Mouse (Mus musculus) kidney, postnatal 25 days (tissue): ENCODE data around the gene Dennd4b.

Experiments
- DNase-seq, 2 experiments: peaks; one replicate each; pipeline ENCODE4 v3.0.0; 2021; ENCODE audit warnings: mixed read lengths in 2 of 2

The Dennd4b gene

DNA sequence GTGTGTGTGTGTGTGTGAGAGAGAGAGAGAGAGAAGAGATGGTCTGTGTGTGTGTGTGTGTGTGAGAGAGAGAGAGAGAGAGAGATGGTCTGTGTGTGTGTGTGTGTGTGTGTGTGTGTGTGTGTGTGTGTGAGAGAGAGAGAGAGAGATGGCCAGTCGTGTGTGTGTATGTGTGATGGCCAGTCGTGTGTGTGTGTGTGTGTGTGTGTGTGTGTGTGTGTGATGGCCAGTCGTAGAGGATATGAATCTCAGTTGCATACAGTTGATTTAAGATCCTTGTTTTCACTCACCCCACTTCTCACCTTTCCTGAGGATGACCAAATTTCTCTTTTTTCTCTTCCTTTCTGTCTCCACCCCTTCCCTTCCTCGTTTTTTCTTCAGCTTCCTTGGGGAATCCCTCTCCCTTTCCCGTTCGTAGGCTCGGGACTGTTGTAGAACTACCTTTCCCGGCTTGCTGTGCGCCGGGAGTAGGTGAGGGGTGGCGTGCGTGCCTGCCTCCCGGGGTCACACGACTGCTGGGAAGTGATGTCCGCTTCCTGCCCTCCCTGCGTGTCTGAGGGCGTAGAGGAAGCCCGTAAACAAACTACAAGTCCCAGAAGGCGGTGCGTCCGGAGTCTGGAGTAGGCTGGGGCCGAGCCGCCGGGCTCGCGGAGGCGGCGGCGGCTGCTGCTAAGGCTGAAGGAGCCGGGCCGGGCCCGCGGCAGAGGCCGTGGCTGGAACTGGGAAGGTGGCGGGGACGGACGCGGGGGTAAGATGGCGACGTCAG, 11.1 kb upstream of the Dennd4b start, which contains the start of gene Crtc2:
Gene Crtc2, plus strand, starts transcription at position 511 of the 766 bp plus-strand sequence.
- DNase-seq = peak; percentile 96 to 99

DNA sequence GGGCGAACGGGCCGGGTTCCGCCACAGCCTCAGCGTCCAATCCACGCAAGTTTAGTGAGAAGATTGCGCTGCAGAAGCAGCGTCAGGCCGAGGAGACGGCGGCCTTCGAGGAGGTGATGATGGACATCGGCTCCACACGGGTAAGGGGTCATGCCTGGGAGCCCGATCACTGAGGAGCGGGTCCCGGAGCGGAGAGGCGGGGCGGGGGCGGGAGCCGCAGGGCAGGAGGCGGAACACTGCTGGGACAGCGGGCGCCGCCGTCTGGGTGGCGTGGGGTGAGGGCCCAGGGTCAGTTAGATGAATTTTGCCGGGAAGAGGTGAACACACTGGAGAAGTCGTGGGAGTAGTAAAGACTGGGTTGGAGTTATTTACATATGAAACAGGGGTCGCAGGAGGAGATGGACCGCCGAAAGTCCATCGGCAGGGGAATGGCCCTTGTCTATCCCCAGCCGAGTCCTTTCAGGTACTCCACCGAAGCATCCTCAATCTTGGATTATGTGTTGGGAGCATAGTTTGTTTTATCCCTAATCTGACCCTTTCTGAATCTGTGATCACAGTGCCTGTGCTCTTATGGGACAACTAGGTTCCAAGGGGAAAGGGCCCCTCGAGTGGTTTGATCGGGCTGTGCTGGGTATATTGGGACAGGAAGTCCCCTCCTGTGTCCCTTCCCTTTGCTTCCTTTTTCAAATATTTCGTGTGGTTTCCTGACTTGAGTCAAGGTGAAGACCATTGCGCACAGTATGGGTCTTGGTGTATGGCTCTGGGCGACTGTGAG, 10.4 kb upstream of the Dennd4b start:
- DNase-seq = peak; percentile 59 to 85

DNA sequence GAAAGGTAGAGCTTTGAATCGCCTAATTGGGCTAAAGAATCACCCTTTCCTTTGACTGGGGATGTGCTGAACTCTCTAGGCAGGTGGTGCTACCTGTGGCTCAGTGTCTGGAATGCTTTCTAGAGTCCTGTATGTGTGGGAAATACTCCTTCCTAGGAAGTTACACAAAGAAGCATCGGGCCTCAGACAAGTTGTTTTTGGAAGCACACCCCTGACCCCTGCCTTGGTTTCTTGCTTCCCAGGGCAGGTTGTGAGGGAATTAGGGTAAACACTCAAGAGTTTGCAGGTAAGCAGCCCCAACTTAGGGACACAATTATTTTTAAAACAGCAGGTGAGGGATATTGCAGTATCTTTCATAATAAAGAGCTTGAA, 9.8 kb upstream of the Dennd4b start:
- DNase-seq = peak in 1 of 2 experiments; percentile 10

DNA sequence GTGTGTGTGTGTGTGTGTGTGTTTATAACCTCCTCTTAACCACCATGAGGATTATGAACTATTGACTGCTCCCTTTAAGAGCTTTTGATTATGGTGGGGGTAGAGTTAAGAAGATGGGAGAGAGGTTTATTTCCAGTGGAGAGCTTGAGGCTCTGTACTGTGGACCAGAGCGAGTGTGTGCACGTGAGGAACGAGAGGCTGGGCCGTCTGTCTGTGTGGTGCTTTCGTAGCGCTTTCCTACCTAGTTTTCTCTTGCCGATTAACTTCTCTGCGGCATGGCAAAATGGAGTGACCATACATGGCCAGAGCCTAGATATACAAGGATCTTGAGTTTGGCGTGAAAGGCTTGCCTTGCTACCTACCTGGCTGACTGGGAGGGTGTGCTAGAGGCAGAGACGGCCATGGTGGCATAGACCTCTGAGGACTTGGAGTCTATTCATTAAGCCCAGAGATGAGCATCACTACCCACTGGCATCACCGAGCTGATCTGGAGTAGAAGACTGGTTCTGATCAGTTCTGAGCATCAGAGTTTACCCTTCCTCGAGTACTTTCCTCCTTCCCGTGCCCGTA, 9.1 kb upstream of the Dennd4b start:
- DNase-seq = peak in 1 of 2 experiments; percentile 26

DNA sequence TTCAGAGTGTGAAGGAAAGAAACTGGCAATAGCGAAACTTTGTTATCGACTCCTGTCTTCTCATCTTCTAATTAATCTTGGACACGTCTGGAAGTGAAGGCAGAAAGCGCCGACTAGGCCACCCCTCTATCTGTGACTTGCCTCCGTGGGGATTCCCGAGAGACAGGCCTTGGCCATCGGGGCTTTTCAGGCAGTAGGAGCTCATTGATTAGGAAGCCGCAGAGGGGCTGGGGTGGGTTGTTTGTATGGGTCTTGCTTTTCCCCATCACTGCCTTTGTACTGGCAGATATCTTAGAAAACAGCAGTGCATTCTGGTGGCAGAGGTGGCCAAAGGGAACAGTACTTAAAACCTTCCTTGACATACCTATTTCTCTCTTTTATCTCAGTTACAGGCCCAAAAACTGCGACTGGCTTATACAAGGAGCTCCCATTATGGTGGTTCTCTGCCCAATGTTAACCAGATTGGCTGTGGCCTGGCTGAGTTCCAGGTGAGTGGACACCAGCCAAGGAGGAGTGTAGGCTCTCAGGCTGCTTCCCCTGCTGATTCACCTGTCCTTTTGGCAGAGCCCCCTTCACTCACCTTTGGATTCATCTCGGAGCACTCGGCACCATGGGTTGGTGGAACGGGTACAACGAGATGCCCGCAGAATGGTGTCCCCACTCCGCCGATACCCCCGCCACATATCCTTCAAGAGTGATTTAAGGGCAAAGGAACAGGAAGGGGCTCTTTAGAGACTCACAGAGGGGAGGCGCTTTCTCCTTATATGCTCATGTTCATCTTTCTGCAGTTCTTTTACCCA, 8.1 kb upstream of the Dennd4b start:
- DNase-seq = peak; percentile 74 to 75

DNA sequence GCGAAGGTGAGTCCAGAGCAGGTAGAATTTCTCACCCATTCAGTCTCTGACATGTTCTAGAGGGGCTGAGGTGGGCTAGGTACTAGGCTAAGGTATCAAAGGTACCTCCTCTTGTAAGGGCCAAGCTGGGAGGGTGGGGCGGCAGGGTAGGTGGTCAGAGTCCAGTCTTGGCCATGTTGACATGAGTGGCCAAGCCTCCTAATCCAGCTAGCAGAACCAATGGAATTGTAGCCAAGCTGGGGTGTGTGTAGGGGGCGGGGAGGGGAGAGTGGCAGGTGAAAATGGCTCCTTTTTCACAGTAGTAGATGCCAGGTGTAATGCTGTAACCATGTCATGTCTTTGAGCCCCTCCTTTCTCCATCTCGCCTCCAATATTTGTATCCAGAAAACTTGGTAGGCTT, 6.5 kb upstream of the Dennd4b start:
- DNase-seq = peak; percentile 51 to 83

DNA sequence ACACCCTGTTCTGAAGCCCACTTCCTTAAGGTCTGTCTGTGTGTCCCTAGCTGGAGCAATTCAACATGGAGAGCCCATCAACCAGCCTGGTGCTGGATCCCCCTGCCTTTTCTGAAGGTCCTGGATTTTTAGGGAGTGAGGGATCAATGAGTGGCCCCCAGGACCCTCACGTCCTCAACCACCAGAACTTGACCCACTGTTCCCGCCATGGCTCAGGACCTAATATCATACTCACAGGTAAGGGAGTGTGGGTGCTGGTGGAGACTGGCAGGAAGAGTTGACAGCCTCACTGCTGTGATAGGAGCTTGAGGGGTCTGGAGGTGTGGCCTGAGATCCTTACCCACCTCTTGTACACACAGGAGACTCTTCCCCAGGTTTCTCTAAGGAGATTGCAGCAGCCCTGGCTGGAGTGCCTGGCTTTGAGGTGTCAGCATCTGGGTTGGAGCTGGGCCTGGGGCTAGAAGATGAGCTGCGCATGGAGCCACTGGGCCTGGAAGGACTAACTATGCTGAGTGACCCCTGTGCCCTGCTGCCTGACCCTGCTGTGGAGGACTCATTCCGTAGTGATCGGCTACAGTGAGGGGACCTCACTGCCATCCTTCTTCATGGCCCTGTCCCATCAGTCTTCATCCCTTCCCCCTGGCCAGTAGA, 1.7 kb upstream of the Dennd4b start:
- peak in 1 of 2 experiments; percentile 35 for DNase-seq

DNA sequence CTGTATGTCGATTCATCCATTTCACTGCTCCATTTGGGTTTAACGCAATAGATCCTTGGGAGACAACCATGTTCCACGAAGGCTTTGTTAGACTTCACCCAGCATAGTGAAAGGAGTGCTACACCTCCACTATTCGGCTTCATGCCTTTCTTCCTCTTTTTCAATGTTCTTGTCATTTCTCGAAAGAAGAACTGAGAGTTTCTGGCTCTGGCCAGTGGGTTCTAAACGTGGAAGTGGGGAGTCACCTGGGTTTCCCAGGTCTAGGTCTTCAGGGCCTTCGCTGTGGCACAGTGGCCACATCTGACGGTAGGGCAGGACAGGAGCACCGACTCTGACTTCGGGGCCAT, 325 bp upstream of the Dennd4b start:
- no peak for DNase-seq

DNA sequence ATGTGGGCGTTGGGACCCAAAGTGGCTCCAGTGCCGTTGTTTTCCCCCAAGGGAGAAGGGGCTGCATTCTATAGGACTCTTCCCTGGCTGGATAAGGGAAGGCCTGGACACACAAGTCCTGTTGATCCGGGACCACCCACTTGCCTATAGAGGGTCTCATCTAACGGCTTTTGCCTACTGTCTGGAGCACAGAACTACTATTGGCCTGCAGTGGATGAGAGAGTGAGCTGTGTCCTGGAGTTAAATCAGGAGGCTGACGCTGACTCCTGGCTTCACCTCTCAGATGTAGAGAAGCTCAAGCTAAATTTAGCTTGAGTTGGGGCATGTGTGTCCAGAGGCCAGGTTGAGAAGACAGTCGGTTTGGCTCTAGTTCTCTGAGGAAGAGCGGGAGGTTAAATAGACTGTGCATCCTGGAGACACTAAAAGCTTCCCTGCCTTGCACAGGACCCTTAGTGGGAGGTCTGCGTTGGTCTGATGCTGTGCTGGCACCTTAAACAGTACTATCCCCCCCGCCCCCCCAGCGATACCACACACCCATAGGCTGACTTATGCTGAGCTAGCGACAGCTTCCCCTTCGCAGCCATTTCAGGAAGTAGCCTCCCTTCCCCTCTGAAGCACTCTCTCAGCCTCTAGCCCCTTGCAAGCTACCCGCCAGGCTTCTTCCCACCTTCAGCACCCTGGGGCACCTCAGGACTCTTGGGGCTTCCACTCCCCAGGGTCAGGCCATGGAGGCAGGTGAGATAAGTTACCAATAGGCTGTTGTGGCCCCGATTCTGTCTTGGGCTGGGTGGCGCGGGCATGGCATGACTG, 1.2 kb downstream of the Dennd4b start:
- DNase-seq = no peak

DNA sequence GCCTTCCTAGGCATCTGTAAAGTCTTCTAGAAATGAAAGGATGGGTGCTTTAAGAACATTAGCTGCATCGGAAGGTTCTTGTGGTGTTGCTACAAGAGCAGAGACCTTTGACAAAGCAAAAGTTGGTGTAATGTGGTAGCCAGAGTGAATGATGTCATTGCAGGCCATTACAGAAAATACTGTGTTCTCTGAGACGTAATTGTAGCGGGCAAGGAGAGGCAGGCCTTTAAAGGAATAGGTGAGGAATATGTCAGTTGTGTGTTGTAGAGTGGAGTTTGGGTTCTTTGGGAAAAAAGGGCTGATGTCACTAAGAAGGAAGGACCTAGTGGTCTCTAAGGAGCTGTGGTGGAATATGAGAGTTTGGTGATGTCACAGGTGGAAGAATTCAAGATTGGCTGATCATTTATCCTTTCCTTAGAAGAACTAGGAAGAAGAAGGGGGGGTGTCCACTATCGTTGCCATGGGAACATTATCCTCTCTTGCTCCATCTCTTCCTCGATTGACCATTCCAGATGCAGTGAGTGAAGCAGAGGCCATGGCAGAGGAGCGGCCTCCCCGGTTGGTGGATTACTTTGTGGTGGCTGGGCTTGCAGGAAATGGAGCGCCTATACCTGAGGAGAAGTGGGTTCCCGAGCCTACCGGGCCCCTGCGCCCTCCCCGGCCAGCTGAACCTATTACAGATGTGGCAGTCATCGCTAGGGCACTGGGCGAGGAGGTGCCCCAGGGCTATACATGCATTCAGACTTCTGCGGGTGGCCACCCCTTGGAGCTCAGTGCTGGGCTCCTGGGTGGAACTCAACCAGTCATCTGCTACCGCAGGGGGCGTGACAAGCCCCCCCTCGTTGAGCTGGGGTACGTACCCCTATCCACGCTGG, 2.2 kb downstream of the Dennd4b start:
- DNase-seq = no peak

DNA sequence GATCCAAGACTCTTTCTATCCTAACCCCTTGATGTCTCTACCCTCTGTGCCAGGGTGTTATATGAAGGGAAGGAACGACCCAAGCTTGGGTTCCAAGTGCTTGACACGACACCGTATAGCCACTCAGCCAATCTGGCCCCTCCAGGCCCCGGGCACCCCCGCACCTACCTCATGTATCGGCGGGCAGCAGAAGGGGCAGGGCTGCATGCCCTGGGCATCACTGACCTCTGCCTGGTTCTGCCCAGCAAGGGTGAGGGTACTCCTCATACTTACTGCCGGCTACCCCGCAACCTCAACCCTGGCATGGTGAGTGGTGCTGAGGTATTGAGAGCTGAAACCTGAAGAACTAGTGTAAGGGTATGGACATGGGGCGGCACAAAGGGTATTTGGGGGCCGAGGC, 3.2 kb downstream of the Dennd4b start:
- no peak for DNase-seq

DNA sequence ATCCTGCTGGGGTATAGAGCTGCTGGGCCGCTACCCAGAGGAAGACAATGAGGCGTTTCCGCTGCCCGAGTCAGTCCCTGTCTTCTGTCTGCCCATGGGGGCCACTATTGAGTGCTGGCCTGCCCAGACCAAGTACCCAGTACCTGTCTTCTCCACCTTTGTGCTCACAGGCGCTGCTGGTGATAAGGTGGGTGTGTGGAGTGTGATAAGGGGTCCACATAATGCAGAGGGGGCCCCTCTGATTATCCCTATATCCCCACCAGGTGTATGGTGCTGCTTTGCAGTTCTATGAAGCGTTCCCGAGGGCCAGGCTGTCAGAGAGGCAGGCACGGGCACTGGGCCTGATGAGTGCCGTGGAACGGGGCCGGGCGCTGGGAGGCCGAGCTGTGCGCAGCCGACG, 4.0 kb downstream of the Dennd4b start:
- DNase-seq = no peak

DNA sequence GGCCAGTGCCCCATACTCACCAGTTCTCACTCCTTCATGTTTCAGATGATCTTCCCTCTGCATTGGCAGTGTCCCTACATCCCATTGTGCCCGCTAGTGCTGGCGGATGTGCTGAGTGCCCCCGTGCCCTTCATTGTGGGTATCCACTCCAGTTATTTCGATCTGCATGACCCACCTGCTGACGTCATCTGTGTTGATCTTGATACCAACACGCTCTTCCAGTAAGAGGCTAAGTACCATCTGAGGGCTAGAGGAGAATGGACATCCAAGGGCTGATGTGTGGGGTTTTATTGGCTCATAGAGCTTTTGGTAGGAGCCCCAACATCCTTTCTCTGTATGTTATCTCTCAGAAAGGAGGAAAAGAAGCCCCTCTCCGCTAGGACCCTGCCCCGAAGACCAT, 5.8 kb downstream of the Dennd4b start:
- DNase-seq = no peak

DNA sequence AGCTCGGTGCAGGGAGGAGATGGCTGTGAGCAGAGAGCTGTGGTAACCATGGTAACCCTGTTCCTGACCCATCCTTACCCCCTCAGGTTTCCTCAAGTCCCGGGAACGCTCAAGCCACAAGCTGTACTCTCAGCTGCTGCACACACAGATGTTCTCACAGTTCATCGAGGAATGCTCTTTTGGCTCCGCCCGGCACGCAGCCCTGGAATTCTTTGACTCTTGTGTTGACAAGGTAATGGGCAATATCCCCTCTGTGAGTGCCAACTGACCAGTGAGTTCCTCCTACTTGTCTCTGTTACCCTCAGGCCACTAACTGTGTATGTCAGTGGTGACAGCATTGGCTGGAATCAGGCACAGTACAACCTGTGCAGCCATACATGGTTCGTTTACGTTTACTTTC, 7.2 kb downstream of the Dennd4b start:
- no peak for DNase-seq

DNA sequence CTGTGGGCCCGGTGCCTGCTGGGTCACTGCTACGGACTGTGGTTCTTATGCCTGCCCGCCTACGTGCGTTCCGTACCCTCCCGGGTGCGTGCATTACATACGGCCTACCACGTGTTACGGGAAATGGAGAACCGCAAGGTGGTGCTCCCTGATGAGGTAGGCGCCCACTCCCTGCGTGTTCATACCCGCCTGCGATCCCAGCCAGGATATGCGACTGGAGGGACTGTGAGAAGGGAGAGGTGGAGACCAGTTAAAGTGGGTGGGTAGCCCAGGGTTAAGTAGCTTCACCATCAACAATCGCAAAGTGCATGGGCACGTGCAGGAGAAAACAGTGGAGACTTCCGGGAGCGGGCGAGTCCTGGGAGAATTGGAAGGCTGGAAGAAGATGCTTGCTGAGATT, 8.9 kb downstream of the Dennd4b start:
- DNase-seq = no peak

DNA sequence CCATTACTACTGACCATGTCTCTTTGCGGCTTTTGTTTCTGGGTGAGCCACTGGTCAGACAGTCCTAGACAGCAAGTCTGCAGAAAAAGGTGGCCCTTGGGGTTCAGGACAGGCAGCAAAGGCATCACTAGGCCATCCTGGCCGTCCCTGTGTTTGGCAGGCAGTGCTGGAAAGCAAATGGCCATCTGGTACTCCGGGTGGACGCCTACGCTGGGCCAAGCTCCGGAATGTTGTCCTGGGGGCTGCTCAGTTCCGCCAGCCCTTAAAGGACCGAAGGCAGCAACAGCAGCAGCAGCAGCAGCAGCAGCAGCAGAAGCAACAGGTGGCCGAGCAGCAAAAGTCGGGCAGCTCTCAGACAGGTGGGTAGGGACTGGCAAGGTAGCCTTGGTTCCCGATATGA, 10.3 kb downstream of the Dennd4b start:
- no peak for DNase-seq

DNA sequence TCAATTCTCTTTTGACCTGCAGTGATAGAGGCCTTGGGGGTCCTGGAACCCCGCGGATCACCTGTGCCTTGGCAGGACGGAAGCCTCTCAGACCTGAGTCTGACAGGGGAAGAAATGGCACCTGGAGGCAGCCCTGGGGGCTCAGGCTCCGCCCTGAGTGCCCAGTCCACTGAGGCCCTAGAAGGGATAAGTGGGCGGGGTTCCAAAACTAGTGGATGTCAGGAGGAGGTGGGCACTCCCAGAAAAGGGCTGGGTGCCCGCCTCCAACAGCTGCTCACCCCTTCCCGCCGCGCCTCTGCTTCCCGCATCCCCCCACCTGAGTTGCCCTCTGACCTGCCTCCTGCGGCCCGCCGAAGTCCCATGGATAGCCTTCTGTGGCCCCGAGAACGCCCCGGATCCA, 11.9 kb downstream of the Dennd4b start:
- DNase-seq = no peak

DNA sequence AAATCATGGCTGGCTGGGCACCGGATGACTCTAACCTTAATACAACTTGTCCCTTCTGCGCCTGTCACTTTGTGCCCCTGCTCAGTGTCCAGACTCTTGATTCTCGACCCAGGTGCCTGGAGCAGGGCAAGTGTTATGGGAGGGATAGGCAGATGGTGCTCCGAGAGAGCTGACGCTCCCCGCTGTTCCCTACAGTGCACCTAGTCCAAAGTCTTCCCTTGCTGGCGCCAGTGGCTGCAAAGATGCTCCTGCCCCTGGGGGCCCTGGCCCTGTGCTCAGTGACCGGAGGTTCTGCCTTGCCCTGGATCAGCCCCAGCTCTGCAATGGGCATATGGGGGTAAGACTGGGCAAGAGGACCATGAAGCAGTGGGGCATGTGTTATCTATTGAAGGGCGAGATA, 12.8 kb downstream of the Dennd4b start:
- DNase-seq = no peak

DNA sequence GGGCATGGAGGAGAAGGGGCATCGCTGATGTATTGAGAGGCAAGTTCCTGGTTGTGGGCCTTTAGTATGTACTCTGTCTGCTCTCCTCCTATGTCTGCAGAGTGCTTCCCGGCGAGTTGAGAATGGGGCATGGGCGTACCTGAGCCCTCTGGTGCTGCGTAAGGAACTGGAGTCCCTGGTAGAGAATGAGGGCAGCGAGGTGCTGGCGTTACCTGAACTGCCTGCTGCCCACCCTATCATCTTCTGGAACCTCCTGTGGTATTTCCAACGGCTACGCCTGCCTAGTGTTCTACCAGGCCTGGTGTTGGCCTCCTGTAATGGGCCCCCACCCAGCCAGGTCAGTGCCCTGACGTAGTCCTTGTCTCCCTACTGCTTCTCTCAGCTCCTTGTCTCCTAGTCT, 13.2 kb downstream of the Dennd4b start:
- no peak for DNase-seq

DNA sequence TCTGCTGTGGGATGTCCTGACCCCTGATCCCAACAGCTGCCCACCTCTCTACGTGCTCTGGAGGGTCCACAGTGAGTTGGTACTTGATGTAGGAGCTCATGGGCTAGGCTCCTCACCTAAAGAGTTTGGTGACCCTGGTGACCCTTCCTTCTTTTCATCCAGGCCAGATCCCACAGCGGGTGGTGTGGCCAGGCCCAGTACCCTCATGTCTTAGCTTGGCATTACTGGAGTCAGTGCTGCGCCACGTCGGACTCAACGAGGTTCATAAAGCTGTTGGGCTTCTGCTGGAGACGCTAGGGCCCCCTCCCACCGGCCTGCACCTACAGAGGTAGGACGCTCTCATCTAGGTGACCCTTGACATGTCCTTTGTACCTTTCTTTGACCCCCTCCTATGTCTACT, 14.2 kb downstream of the Dennd4b start:
- DNase-seq = no peak

DNA sequence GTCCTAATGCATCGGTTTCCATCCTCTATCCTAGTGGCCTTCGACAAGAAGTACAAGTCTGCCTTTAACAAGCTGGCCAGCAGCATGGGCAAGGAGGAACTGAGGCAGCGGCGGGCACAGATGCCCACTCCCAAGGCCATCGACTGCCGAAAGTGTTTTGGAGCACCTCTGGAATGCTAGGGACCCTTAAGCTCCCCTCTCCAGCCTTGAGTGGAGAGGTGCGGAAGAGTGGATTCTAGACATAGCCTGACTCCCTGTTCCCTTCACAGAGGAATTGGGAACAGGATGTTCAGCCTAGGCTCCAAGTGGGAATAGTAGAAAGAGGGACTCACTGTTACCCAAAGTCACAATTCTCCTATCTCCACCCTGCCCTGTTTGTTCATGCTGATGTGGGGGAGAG, 14.8 kb downstream of the Dennd4b start:
- no peak for DNase-seq
